Mouse (Mus musculus): ENCODE results near the gene Slc30a6. TPM values are rescaled to one million over a fixed set of nuclear protein-coding genes. Genes with fewer than 3 reads are reported as not detected.
"Not testable (repeated sequence)": the region's sequence is repeated elsewhere in the genome, so short reads cannot be mapped to it uniquely, and the experiment has no call there.

The Slc30a6 gene
- total RNA-seq, 2 experiments from 2014 or later = 12.5 to 18.8 TPM

DNA sequence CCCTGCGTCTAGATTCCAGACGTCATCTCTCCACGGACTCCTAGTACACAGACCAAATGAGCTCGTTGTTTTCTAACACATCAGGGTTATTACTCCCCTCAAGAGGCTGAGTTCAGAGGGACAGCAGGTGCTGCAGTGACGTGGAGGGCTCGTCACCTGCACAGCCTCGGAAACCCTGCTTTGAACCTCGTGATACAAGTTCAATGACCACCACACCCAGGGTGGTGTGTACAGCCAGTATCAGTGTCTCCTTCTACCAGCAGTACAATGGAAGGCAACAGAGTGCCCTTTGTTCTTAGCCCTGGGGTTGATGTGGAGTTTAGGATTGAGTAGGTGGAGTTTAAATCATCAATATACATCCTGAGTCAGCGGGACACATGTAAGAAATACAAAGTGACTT, 42.4 kb downstream of the Slc30a6 start:
- no peak for DNase-seq (ENCODE audit: low spot score in 2 of 2)
- intact Hi-C loops (cut with DNase I) = no loop called here

GRCm38 (mm10) chr17:74440486-74440885, 45.1 kb downstream of the Slc30a6 start:
- no peak for DNase-seq (ENCODE audit: low spot score in 2 of 2)
- intact Hi-C loops (cut with DNase I) = no loop called here

GRCm38 (mm10) chr17:74449776-74450175, 54.4 kb downstream of the Slc30a6 start:
- DNase-seq (ENCODE audit: low spot score in 2 of 2) = no peak
- intact Hi-C loops (cut with DNase I) = no loop called here

- intact Hi-C loops (cut with DNase I) = no loop called here
Observed at GRCm38 (mm10) chr17:74453928-74454327, 58.5 kb downstream of the Slc30a6 start.

DNA sequence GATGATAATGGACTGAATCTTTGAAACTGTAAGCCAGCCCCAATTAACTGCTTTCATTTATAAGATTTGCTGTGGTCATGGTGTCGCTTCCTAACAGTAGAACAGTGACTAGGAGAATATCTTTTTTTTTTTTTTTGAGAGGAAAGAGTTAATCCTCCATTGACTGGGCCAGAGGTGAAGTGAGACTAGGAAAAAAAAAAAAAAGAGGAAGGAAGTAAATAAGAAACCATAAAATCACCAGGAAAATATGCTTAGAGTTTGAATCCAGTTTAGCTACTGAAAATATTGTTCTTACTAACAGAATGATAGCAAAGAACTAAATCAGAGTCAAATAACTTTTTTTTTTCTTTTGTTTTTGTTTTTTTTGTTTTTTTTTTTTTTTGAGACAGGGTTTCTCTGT, 59.3 kb downstream of the Slc30a6 start:
- DNase-seq (ENCODE audit: low spot score in 2 of 2) = no peak
- intact Hi-C loops (cut with DNase I) = no loop called here

More at GRCm38 (mm10) chr17:74453928-74454327, 58.5 kb downstream of the Slc30a6 start:
- DNase-seq (ENCODE audit: low spot score in 2 of 2) = no peak

DNA sequence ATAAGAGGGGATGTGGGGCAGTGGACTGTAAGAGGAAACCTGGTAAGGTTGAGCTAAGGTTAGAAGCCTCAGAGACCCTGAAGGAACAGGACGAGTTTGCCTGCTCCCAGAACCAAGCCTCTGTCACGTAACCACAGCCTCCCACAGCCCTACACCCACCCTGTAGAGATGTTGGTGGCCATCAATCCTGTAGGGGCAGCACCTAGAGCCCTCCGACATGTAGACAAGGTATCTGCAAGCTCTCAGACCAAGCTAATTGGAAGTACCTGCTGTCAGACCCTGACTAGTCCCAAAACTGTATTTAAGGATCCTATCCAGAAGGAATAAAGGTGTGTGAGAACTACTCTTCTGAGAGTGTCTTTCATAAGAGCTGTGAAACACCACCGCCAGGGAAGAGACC, 60.0 kb downstream of the Slc30a6 start:
- intact Hi-C loops (cut with DNase I) = no loop called here
- DNase-seq (ENCODE audit: low spot score in 2 of 2) = no peak

GRCm38 (mm10) chr17:74456825-74457224, 61.4 kb downstream of the Slc30a6 start:
- no peak for DNase-seq (ENCODE audit: low spot score in 2 of 2)
- intact Hi-C loops (cut with DNase I) = no loop called here

DNA sequence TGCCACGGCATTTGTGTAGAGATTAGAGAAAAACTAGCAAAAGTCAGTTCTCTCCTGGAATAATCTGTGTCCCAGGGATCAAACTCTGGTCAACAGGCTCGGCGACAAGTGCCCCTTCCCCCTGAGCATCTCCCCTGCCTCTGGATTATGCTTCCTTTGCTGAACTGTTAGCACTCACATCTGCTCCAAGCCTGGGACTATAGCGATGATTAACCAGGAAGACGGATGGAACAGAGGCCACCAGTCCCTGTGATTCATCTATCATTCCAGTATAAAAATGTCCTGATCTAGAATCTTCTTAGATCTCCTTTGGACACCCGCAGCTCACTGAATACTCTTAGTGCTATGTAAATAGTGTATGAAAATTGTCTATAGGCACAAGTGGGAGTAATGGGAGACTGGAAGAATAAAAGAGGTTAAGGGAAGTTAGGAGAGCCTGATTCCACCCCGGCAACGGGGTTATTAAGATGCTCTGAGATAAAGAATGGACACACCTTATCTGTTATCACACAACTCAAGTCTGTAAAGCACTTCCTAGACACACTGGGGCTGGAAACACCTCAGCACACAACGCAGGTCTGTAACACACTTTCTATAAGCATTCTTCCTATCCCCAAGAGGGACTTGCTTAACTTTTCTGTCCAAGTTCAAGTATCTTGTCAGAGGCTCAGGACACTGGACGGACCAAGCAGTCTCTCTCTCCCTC, 62.7 kb downstream of the Slc30a6 start:
- DNase-seq (ENCODE audit: low spot score in 2 of 2) = no peak
- intact Hi-C loops (cut with DNase I) = no loop called here

DNA sequence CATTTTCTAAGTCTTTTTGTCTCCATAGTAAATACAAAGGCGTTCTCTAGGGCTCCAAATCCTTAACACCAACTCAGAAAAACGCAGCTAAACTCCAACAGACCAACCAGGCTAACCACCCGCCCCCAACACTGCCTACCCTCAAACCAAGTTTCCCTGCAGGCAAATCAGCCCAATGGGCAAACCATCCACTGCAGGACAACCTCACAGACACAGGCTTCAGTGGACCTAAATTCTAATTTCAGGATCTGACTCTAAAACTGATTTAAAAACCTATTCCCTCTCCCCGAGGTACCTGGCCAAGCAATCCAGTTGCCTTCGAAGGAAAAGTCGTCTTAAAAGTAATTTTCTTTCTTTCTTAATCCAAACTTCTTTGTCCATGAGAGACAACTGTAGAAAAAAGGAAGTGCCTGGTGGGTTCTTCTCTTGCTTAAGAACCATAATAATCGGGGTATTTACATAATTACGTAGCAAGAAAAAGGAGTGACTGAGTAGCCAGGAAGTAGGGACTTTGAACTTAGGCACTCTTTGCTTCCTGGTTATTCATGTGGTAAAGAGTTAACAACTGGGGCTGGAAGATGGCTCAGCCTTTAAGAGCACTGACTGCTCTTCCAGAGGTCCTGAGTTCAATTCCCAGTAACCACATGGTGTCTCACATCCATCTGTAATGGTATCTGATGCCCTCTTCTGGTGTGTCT, 63.5 kb downstream of the Slc30a6 start, which contains the start of gene Nlrc4:
Gene Nlrc4, minus strand, starts transcription at position 432 of the 698 bp plus-strand sequence.
- intact Hi-C loops (cut with DNase I) = no loop called here
- no peak for DNase-seq (ENCODE audit: low spot score in 2 of 2)

DNA sequence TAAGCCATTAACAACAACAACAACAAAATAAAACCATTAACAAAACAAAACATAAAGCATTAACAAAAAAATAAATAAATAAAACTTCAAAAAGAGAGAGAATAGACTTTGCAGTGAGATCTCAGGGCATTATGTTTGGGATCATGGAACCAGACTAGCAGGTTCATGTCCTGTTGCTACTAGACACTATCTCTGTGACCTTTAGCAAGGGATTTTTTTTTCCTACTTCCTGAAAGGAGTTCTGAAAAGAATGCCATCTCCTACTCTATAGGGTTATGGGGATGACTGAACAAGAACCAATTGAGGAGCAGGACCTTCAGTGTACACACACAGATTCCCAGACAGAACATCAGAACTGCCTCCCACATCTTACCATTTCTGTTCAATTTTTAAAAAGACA, 68.1 kb downstream of the Slc30a6 start:
- intact Hi-C loops (cut with DNase I) = no loop called here
- no peak for DNase-seq (ENCODE audit: low spot score in 2 of 2)

DNA sequence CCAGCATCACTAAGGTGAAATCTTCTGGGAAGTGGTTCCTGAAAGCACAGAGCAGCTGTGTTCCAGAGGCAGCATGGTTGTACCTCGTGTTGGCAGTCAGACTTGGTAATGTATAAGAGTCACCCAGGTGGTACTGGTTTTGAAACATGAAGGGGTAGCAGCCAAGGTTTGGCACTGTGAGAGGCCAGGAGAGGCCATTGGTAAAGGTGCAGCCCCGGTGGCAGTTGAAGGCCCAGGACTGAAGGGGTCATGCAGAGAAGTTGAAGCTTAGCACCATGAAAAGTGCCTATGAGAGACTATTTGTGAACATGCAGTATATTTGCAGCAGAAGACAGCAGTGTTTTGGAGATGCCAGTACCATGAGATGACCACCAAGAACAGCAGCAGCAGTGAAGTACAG, 72.6 kb downstream of the Slc30a6 start:
- DNase-seq (ENCODE audit: low spot score in 2 of 2); intact Hi-C loops (cut with DNase I): not testable (repeated sequence)

- intact Hi-C loops (cut with DNase I); DNase-seq (ENCODE audit: low spot score in 2 of 2): not testable (repeated sequence)
Observed at GRCm38 (mm10) chr17:74470133-74470532, 74.7 kb downstream of the Slc30a6 start.

Other genes starting within 250 kb of the Slc30a6 start
- 10 to 100 TPM; 38.0 to 53.5 TPM for gene Memo1, start 100.1 kb upstream of the Slc30a6 start, total RNA-seq (2021)
- gene Dpy30, start 71.7 kb upstream of the Slc30a6 start, total RNA-seq (2021) = 10 to 100 TPM; 42.1 to 43.4 TPM
- 10 to 100 TPM; 54.2 to 56.3 TPM for gene Spast, start 56.6 kb upstream of the Slc30a6 start, total RNA-seq (2021)
- under 1 TPM; 0.15 to 0.18 TPM for gene Nlrc4, start 63.5 kb downstream of the Slc30a6 start, total RNA-seq (2021)
- 10 to 100 TPM; 78.9 to 91.9 TPM for gene Yipf4, start 93.9 kb downstream of the Slc30a6 start, total RNA-seq (2021)
- gene Birc6, start 132.7 kb downstream of the Slc30a6 start, total RNA-seq (2021) = 100 to 1,000 TPM; 122 to 148 TPM

Measured in left cerebral cortex, postnatal 36 days (tissue).